Mouse (Mus musculus) MEL (cell line): ENCODE data around the gene Preb. TPM values are rescaled to one million over a fixed set of nuclear protein-coding genes. Genes with fewer than 3 reads are reported as not detected.

Experiments used
- DNase-seq: peaks from one replicate; pipeline ENCODE4 v3.0.0; 2011; ENCODE audit warnings: low read depth, low spot score
- H3K27ac ChIP-seq: 2 replicates; pipeline ENCODE4 v1.5.1; 2012; ENCODE audit warnings: low read depth, mild to moderate bottlenecking, control low read depth, low read length, moderate library complexity; ENCODE audit not compliant: control insufficient read depth
- H3K27me3 ChIP-seq, 2 experiments: fragments of 150-350 bp in 1 of 2; sonication (generic) in 1 of 2; 2 replicates each; pipeline ENCODE4 v1.6.1; 2012; ENCODE audit warnings: low read length in 2 of 2, mild to moderate bottlenecking in 2 of 2, improper control_type of control experiment in 1 of 2, moderate library complexity in 1 of 2; ENCODE audit not compliant: insufficient read depth in 2 of 2, control insufficient read depth in 1 of 2
- H3K36me3 ChIP-seq, 2 experiments: 2 replicates each; pipeline ENCODE4 v1.6.1; 2012 to 2014; ENCODE audit warnings: low read length in 2 of 2, improper control_type of control experiment in 1 of 2, inconsistent platforms in 1 of 2, mild to moderate bottlenecking in 1 of 2; ENCODE audit not compliant: insufficient read depth in 2 of 2, control insufficient read depth in 1 of 2
- H3K4me1 ChIP-seq, 2 experiments: fragments of 150-350 bp in 1 of 2; sonication (generic) in 1 of 2; 2 replicates each; pipeline ENCODE4 v1.6.1; 2012; ENCODE audit warnings: low read length in 2 of 2, improper control_type of control experiment in 1 of 2, mild to moderate bottlenecking in 1 of 2; ENCODE audit not compliant: insufficient read depth in 2 of 2, control insufficient read depth in 1 of 2
- H3K4me3 ChIP-seq, 2 experiments: fragments of 150-350 bp in 1 of 2; sonication (generic) in 1 of 2; 2 replicates each; pipeline ENCODE4 v1.5.1; 2012; ENCODE audit warnings: low read depth in 2 of 2, low read length in 2 of 2, mild to moderate bottlenecking in 2 of 2, moderate library complexity in 2 of 2, control low read depth in 1 of 2, improper control_type of control experiment in 1 of 2; ENCODE audit not compliant: control insufficient read depth in 1 of 2, insufficient read depth in 1 of 2
- H3K79me2 ChIP-seq: 2 replicates; pipeline ENCODE4 v1.6.1; 2012; ENCODE audit warnings: mild to moderate bottlenecking, low read length, moderate library complexity; ENCODE audit not compliant: control insufficient read depth, poor library complexity, insufficient read depth
- H3K9ac ChIP-seq: 2 replicates; pipeline ENCODE4 v1.6.1; 2012; ENCODE audit warnings: low read depth, mild to moderate bottlenecking, control low read depth, low read length, moderate library complexity; ENCODE audit not compliant: control insufficient read depth, poor library complexity, severe bottlenecking
- H3K9me3 ChIP-seq: fragments of 150-350 bp; sonication (generic); replicated peaks from 2 replicates; pipeline ENCODE4 v1.6.1; 2012; ENCODE audit warnings: mild to moderate bottlenecking, low read length, improper control_type of control experiment, moderate library complexity; ENCODE audit not compliant: insufficient read depth
- BHLHE40 ChIP-seq: IDR thresholded peaks from 2 replicates; pipeline ENCODE4 v1.6.1; 2012; ENCODE audit warnings: low read depth, mild to moderate bottlenecking, inconsistent platforms, low read length, improper control_type of control experiment, borderline replicate concordance
- CHD1 ChIP-seq: IDR thresholded peaks from 2 replicates; pipeline ENCODE4 v1.6.1; 2012; ENCODE audit warnings: low read depth, mild to moderate bottlenecking, inconsistent platforms, low read length, improper control_type of control experiment
- CHD2 ChIP-seq: IDR thresholded peaks from 2 replicates; pipeline ENCODE4 v1.6.1; 2011; ENCODE audit warnings: low read length, improper control_type of control experiment
- CTCF ChIP-seq, 3 experiments: IDR thresholded peaks in 2 of 3; conservative IDR thresholded peaks in 1 of 3; 2 replicates each; pipeline ENCODE4 v1.5.1; 2011 to 2012; ENCODE audit warnings: low read length in 3 of 3, low read depth in 2 of 3, mild to moderate bottlenecking in 2 of 3, improper control_type of control experiment in 1 of 3, inconsistent platforms in 1 of 3, mixed read lengths in 1 of 3, moderate library complexity in 1 of 3; ENCODE audit not compliant: control insufficient read depth in 1 of 3, insufficient read depth in 1 of 3, poor library complexity in 1 of 3, severe bottlenecking in 1 of 3
- E2F4 ChIP-seq: IDR thresholded peaks from 2 replicates; pipeline ENCODE4 v1.6.1; 2011; ENCODE audit warnings: low read depth, low read length, improper control_type of control experiment, borderline replicate concordance
- ELF1 ChIP-seq: IDR thresholded peaks from 2 replicates; pipeline ENCODE4 v1.6.1; 2014; ENCODE audit warnings: low read depth, mild to moderate bottlenecking, inconsistent platforms, low read length, improper control_type of control experiment, moderate library complexity
- EP300 ChIP-seq, 2 experiments: IDR thresholded peaks; 2 replicates each; pipeline ENCODE4 v1.6.1; 2011; ENCODE audit warnings: improper control_type of control experiment in 2 of 2, low read length in 2 of 2, low read depth in 1 of 2, mild to moderate bottlenecking in 1 of 2
- ETS1 ChIP-seq: IDR thresholded peaks from 2 replicates; pipeline ENCODE4 v1.6.1; 2012; ENCODE audit warnings: low read depth, mild to moderate bottlenecking, inconsistent platforms, low read length, improper control_type of control experiment, moderate library complexity
- GATA1 ChIP-seq: IDR thresholded peaks from 2 replicates; pipeline ENCODE4 v1.6.1; 2011; ENCODE audit warnings: low read depth, low read length, improper control_type of control experiment
- HCFC1 ChIP-seq: IDR thresholded peaks from 2 replicates; pipeline ENCODE4 v1.6.1; 2012; ENCODE audit warnings: low read depth, mild to moderate bottlenecking, inconsistent platforms, low read length, improper control_type of control experiment, moderate library complexity
- JUND ChIP-seq: IDR thresholded peaks from 2 replicates; pipeline ENCODE4 v1.6.1; 2011; ENCODE audit warnings: low read depth, mild to moderate bottlenecking, improper control_type of control experiment, low read length
- MAFK ChIP-seq: IDR thresholded peaks from 2 replicates; pipeline ENCODE4 v1.6.1; 2011; ENCODE audit warnings: low read depth, mild to moderate bottlenecking, low read length, improper control_type of control experiment, borderline replicate concordance
- MAX ChIP-seq: IDR thresholded peaks from 2 replicates; pipeline ENCODE4 v1.6.1; 2011; ENCODE audit warnings: low read length, improper control_type of control experiment
- MAZ ChIP-seq: IDR thresholded peaks from 2 replicates; pipeline ENCODE4 v1.6.1; 2012; ENCODE audit warnings: low read depth, mild to moderate bottlenecking, inconsistent platforms, low read length, improper control_type of control experiment
- MEF2A ChIP-seq: IDR thresholded peaks from 2 replicates; pipeline ENCODE4 v1.6.1; 2014; ENCODE audit warnings: low read depth, mild to moderate bottlenecking, inconsistent platforms, low read length, improper control_type of control experiment; ENCODE audit not compliant: poor library complexity, insufficient replicate concordance, severe bottlenecking; ENCODE audit errors: extremely low read depth
- MXI1 ChIP-seq: IDR thresholded peaks from 2 replicates; pipeline ENCODE4 v1.6.1; 2011; ENCODE audit warnings: mild to moderate bottlenecking, low read depth, low read length, improper control_type of control experiment
- MYC ChIP-seq: IDR thresholded peaks from 2 replicates; pipeline ENCODE4 v1.6.1; 2011; ENCODE audit warnings: low read depth, mild to moderate bottlenecking, low read length, improper control_type of control experiment, moderate library complexity
- NELFE ChIP-seq: IDR thresholded peaks from 2 replicates; pipeline ENCODE4 v1.6.1; 2011; ENCODE audit warnings: low read depth, low read length, improper control_type of control experiment
- POLR2A ChIP-seq, 2 experiments: IDR thresholded peaks; 2 replicates each; pipeline ENCODE4 v1.6.1; 2011 to 2012; ENCODE audit warnings: low read length in 2 of 2, mild to moderate bottlenecking in 2 of 2, control low read depth in 1 of 2, improper control_type of control experiment in 1 of 2, low read depth in 1 of 2, moderate library complexity in 1 of 2; ENCODE audit not compliant: control insufficient read depth in 1 of 2, insufficient read depth in 1 of 2, poor library complexity in 1 of 2
- POLR2AphosphoS2 ChIP-seq: IDR thresholded peaks from 2 replicates; pipeline ENCODE4 v1.6.1; 2011; ENCODE audit warnings: low read length, improper control_type of control experiment
- POLR2AphosphoS5 ChIP-seq: IDR thresholded peaks from 2 replicates; pipeline ENCODE4 v1.6.1; 2012; ENCODE audit warnings: low read depth, borderline replicate concordance, mild to moderate bottlenecking, inconsistent platforms, low read length, moderate library complexity, mixed read lengths
- RAD21 ChIP-seq: IDR thresholded peaks from 2 replicates; pipeline ENCODE4 v1.6.1; 2011; ENCODE audit warnings: mild to moderate bottlenecking, low read depth, low read length, improper control_type of control experiment
- RCOR1 ChIP-seq: IDR thresholded peaks from 2 replicates; pipeline ENCODE4 v1.6.1; 2012; ENCODE audit warnings: low read depth, mild to moderate bottlenecking, inconsistent platforms, low read length, improper control_type of control experiment
- SIN3A ChIP-seq: IDR thresholded peaks from 2 replicates; pipeline ENCODE4 v1.6.1; 2012; ENCODE audit warnings: low read length, improper control_type of control experiment, inconsistent platforms
- SMC3 ChIP-seq: IDR thresholded peaks from 2 replicates; pipeline ENCODE4 v1.6.1; 2011; ENCODE audit warnings: low read depth, low read length, improper control_type of control experiment
- TBP ChIP-seq: IDR thresholded peaks from 2 replicates; pipeline ENCODE4 v1.8.0; 2011; ENCODE audit warnings: low read depth, low read length, improper control_type of control experiment
- UBTF ChIP-seq: IDR thresholded peaks from 2 replicates; pipeline ENCODE4 v1.6.1; 2012; ENCODE audit warnings: low read depth, mild to moderate bottlenecking, inconsistent platforms, low read length, improper control_type of control experiment, moderate library complexity, borderline replicate concordance; ENCODE audit not compliant: insufficient read depth
- USF1 ChIP-seq: IDR thresholded peaks from 2 replicates; pipeline ENCODE4 v1.6.1; 2014; ENCODE audit warnings: low read depth, mild to moderate bottlenecking, inconsistent platforms, low read length, improper control_type of control experiment, moderate library complexity
- ZC3H11A ChIP-seq: IDR thresholded peaks from 2 replicates; pipeline ENCODE4 v1.6.1; 2012; ENCODE audit warnings: low read depth, mild to moderate bottlenecking, inconsistent platforms, low read length, improper control_type of control experiment
- ZKSCAN1 ChIP-seq: IDR thresholded peaks from 2 replicates; pipeline ENCODE4 v1.6.1; 2012; ENCODE audit warnings: low read depth, mild to moderate bottlenecking, inconsistent platforms, low read length, improper control_type of control experiment, moderate library complexity
- ZMIZ1 ChIP-seq: IDR thresholded peaks from 2 replicates; pipeline ENCODE4 v1.6.1; 2012; ENCODE audit warnings: low read depth, mild to moderate bottlenecking, inconsistent platforms, low read length, improper control_type of control experiment, moderate library complexity
- ZNF384 ChIP-seq: IDR thresholded peaks from 2 replicates; pipeline ENCODE4 v1.6.1; 2012; ENCODE audit warnings: low read depth, mild to moderate bottlenecking, inconsistent platforms, low read length, improper control_type of control experiment
- polyA plus RNA-seq, 2 experiments: library from polyadenylated mRNA; stranded (reverse) in 1 of 2; unstranded in 1 of 2; fragments of >175 nt in 1 of 2; fragments of >200 nt in 1 of 2; gene quantifications; 2 replicates each; pipeline versions ENCODE4 v1.2.1 to v1.2.4; 2012; ENCODE audit warnings: low replicate concordance in 2 of 2, low read depth in 1 of 2; ENCODE audit not compliant: insufficient read length in 2 of 2, insufficient read depth in 1 of 2, missing spikeins in 1 of 2
- total RNA-seq: library from RNA; depleted of rRNA; stranded (reverse); fragments of 300-350 nt; gene quantifications from 2 replicates; pipeline ENCODE4 v1.2.3, GENCODE M21; 2012

The Preb gene
- total and polyA plus RNA-seq, 3 experiments, result 143 to 247 TPM; not detected in 1

DNA sequence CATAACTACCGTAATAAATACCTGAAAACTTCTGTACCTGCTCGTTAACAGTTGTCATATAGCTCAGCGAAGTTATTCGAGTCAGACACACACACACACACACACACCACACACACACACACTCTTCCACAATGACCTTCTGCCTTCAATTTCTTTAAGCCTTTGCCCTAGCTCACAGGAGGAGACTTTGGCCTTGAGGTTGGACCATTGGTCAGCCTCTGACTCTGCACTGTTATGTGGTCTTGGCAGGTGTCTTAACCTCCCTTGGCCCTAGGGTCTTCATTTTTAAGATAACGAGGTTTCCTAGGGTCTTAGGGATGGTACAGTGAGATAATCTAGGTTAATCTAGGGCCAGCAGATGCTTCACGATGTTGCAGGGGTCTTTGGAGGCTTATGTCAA lies 15.8 kb downstream of the Preb start:
- H3K9ac ChIP-seq, result no peak overlapping the region
- TF ChIP-seq SMC3 (no peak), CHD1 (no peak), ZMIZ1 (no peak), POLR2AphosphoS5 (no peak), TBP (no peak), CHD2 (no peak), MAFK (no peak), MXI1 (no peak), ZKSCAN1 (no peak), GATA1 (no peak)
- TF ChIP-seq, all 39 proteins: peak for 0
- Histone ChIP-seq H3K4me1 (peaks cover 0 to 6% of the 10 kb centered on the region in 2 experiments; a peak in 3 of 4 replicates), H3K36me3 (peaks cover 0 to 4% of the 10 kb centered on the region in 2 experiments; a peak in 2 of 4 replicates), H3K4me3 (no peak overlapping the region), H3K27ac (no peak overlapping the region), H3K27me3 (no peaks in the 10 kb centered on the region; a peak in 1 of 4 replicates), H3K79me2 (no peaks in the 10 kb centered on the region), H3K9me3 (no peaks in the 10 kb centered on the region)
- no peak for DNase-seq

DNA sequence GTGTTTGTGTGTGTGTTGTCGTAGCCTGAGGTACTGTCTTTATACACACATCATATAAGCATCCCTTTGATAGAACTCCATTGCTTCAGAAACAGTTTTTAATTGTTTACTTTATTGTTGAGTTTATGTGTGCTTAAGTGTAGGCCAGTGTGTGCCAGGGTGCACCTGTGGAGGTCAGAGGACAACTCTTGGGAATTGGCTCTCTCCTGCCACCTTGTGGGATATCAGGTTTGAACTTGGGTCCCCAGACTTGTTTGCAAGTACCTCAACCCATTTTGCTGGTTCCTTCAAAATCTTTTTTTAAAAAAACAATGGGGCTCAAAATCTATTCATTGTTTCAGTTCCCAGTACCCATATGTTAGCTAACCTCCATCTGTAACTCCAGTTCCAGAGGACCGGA lies 17.2 kb downstream of the Preb start:
- no peaks in the 10 kb centered on the region for H3K9me3 ChIP-seq
- no peaks in the 10 kb centered on the region for H3K4me1 ChIP-seq
- peak; percentile 64 for DNase-seq
- no peaks in the 10 kb centered on the region; a peak in 1 of 4 replicates for H3K27me3 ChIP-seq
- no peak overlapping the region for H3K9ac ChIP-seq
- no peak overlapping the region for H3K4me3 ChIP-seq
- no peak overlapping the region for H3K27ac ChIP-seq
- H3K36me3 ChIP-seq, result no peaks in the 10 kb centered on the region
- TF ChIP-seq ZC3H11A, result peak; percentile 60; the same call in 1 of the 2 replicates
- TF ChIP-seq POLR2A (IDR thresholded peaks at IDR 0.05; ENCODE audit: control insufficient read depth in 1 of 2, insufficient read depth in 1 of 2, low read depth in 1 of 2, low read length in 2 of 2, poor library complexity in 1 of 2), result no peak
- TF ChIP-seq MAZ, result no peak
- no peak for TF ChIP-seq ZKSCAN1
- no peak for TF ChIP-seq POLR2AphosphoS2
- TF ChIP-seq EP300 (IDR thresholded peaks at IDR 0.05; ENCODE audit: low read depth in 1 of 2, low read length in 2 of 2), result no peak
- no peak for TF ChIP-seq HCFC1
- TF ChIP-seq ELF1, result no peak
- no peak for TF ChIP-seq UBTF
- no peak for TF ChIP-seq POLR2AphosphoS5
- no peak for TF ChIP-seq MEF2A
- no peak for TF ChIP-seq NELFE
- peak; percentile 90 for TF ChIP-seq SMC3
- TF ChIP-seq ETS1, result no peak
- TF ChIP-seq RAD21, result peak; percentile 70
- TF ChIP-seq MYC, result no peak
- no peak for TF ChIP-seq ZNF384
- no peak for TF ChIP-seq BHLHE40
- TF ChIP-seq JUND, result no peak
- TF ChIP-seq ZMIZ1, result no peak
- TF ChIP-seq GATA1, result no peak
- no peak for TF ChIP-seq RCOR1
- no peak for TF ChIP-seq SIN3A
- peak; percentile 61 to 78 (median 65) for TF ChIP-seq CTCF (IDR thresholded peaks at IDR 0.05 in 2 of 3, conservative IDR thresholded peaks at IDR 0.05 in 1 of 3; ENCODE audit: control insufficient read depth in 1 of 3, insufficient read depth in 1 of 3, low read depth in 2 of 3, low read length in 3 of 3, poor library complexity in 1 of 3, severe bottlenecking in 1 of 3)
- TF ChIP-seq MAFK, result no peak
- TF ChIP-seq E2F4, result no peak
- no peak for TF ChIP-seq USF1
- TF ChIP-seq CHD2, result no peak
- TF ChIP-seq CHD1, result no peak
- TF ChIP-seq MXI1, result no peak
- TF ChIP-seq MAX, result no peak
- no peaks in the 10 kb centered on the region for H3K79me2 ChIP-seq
